Mouse (Mus musculus) C2C12 (cell line): ENCODE measurements around the gene Dock4. TPM values are rescaled to one million over a fixed set of nuclear protein-coding genes. Genes with fewer than 3 reads are reported as not detected.

Source experiments
- H3K27me3 ChIP-seq: one replicate; pipeline ENCODE4 v1.6.1; 2011; ENCODE audit not compliant: control insufficient read depth, insufficient read depth, insufficient read length
- H3K36me3 ChIP-seq: one replicate; pipeline ENCODE4 v1.6.1; 2011; ENCODE audit not compliant: control insufficient read depth, insufficient read depth
- H3K4me3 ChIP-seq: one replicate; pipeline ENCODE4 v1.5.1; 2011; ENCODE audit warnings: mild to moderate bottlenecking, control low read depth; ENCODE audit not compliant: poor library complexity, insufficient read depth, severe bottlenecking
- H3K79me2 ChIP-seq: one replicate; pipeline ENCODE4 v1.6.1; 2011; ENCODE audit not compliant: control insufficient read depth, insufficient read depth
- H3K79me3 ChIP-seq: one replicate; pipeline ENCODE4 v1.6.1; 2011; ENCODE audit warnings: low read depth, control low read depth
- H3ac ChIP-seq: one replicate; pipeline ENCODE3; 2011; ENCODE audit warnings: low read depth; ENCODE audit not compliant: control insufficient read depth, insufficient read length
- CEBPB ChIP-seq: IDR thresholded peaks from one replicate; pipeline ENCODE4 v1.6.1; 2011; ENCODE audit warnings: low read depth, mild to moderate bottlenecking, control low read depth, moderate library complexity
- CTCF ChIP-seq: IDR thresholded peaks from one replicate; pipeline ENCODE4 v1.5.1; 2011; ENCODE audit not compliant: control insufficient read depth, insufficient read depth, insufficient read length
- FOSL1 ChIP-seq: IDR thresholded peaks from one replicate; pipeline ENCODE4 v1.8.0; 2011; ENCODE audit warnings: mild to moderate bottlenecking, low read length; ENCODE audit not compliant: poor library complexity, insufficient read depth, severe bottlenecking
- MAX ChIP-seq: IDR thresholded peaks from one replicate; pipeline ENCODE4 v1.6.1; 2011; ENCODE audit warnings: mild to moderate bottlenecking, control low read depth
- MYOD1 ChIP-seq: IDR thresholded peaks from one replicate; pipeline ENCODE4 v1.6.1; 2011; ENCODE audit warnings: low read depth; ENCODE audit not compliant: control insufficient read depth, insufficient read length
- MYOG ChIP-seq: IDR thresholded peaks from one replicate; pipeline ENCODE4 v1.6.1; 2011; ENCODE audit not compliant: control insufficient read depth, insufficient read length; ENCODE audit errors: extremely low read depth
- USF1 ChIP-seq: IDR thresholded peaks from one replicate; pipeline ENCODE4 v1.6.1; 2011; ENCODE audit warnings: low read depth, mild to moderate bottlenecking, control low read depth, moderate library complexity
- polyA plus RNA-seq: library from polyadenylated mRNA; unstranded; fragments of >200 nt; fragmentation: generic; extraction: Trizol; gene quantifications from one replicate; pipeline ENCODE4 v1.2.1, GENCODE M21; 2012; ENCODE audit warnings: missing spikeins

Gene Dock4
- polyA plus RNA-seq, 1 experiment: 0.80 TPM

GRCm38 (mm10) chr12:40836924-40837323, 391.2 kb downstream of the Dock4 start:
- no peaks in the 10 kb centered on the region for H3K79me3 ChIP-seq
- no peak overlapping the region for H3ac ChIP-seq

DNA sequence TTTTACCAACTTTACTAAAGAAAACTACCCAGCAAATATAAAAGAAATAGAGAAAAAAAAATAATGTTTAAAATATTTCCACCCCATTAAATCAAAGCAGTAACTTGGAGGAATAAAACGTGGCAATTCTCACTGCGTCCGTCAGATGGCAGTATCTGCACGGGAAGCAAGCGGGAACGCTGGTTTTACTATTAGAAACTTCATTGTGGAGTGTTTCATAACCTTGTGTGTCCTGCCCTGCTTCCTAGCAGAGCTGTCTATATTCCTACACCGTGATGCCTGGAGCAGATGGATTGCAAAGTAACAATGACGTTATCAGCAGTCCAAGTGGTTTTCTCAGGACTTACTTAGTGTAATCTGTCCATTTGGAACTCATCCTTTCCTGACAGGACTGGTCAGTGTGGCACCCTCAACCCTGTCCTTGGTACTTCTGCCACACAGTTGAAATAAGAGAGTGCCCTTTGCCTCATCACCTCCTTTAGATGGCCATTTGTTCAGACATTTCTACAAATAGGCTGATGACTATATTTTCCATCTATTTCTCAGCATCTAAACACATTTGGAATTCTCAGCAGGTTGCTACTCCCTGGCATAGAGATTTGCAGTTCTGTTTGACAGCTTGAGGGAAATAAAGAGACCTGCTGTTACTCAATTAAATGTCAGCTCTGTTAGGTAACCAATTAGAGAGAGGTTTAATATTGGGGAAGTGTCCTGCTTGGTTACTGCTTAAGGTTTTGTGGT, 392.0 kb downstream of the Dock4 start:
- TF ChIP-seq MAX (no peak), CTCF (peak; percentile 52)
- Histone ChIP-seq H3K27me3 (no peaks in the 10 kb centered on the region), H3K79me3 (no peaks in the 10 kb centered on the region), H3K36me3 (no peaks in the 10 kb centered on the region), H3ac (no peak overlapping the region), H3K4me3 (no peak overlapping the region), H3K79me2 (no peaks in the 10 kb centered on the region)

More at GRCm38 (mm10) chr12:40836924-40837323, 391.2 kb downstream of the Dock4 start:
- no peak for TF ChIP-seq USF1
- TF ChIP-seq FOSL1: no peak
- TF ChIP-seq MAX: no peak
- no peak for TF ChIP-seq CTCF
- no peak for TF ChIP-seq CEBPB
- no peak for TF ChIP-seq MYOD1
- TF ChIP-seq MYOG: no peak
- Histone ChIP-seq H3K27me3 (no peaks in the 10 kb centered on the region), H3K36me3 (no peaks in the 10 kb centered on the region), H3K79me2 (no peaks in the 10 kb centered on the region), H3K4me3 (no peak overlapping the region)

GRCm38 (mm10) chr12:40838338-40838695, 392.6 kb downstream of the Dock4 start:
- no peak overlapping the region for H3K4me3 ChIP-seq
- H3K79me2 ChIP-seq: no peaks in the 10 kb centered on the region
- H3ac ChIP-seq: no peak overlapping the region
- H3K36me3 ChIP-seq: no peaks in the 10 kb centered on the region
- no peaks in the 10 kb centered on the region for H3K27me3 ChIP-seq
- no peak for TF ChIP-seq CTCF
- TF ChIP-seq FOSL1: no peak
- TF ChIP-seq USF1: no peak
- TF ChIP-seq CEBPB: no peak
- no peak for TF ChIP-seq MAX
- no peak for TF ChIP-seq MYOG
- no peak for TF ChIP-seq MYOD1
- no peaks in the 10 kb centered on the region for H3K79me3 ChIP-seq

- Histone ChIP-seq H3K79me3 (no peaks in the 10 kb centered on the region), H3ac (no peak overlapping the region), H3K4me3 (no peak overlapping the region), H3K27me3 (no peaks in the 10 kb centered on the region), H3K79me2 (no peaks in the 10 kb centered on the region), H3K36me3 (no peaks in the 10 kb centered on the region)
- no peak for TF ChIP-seq CEBPB
Observed at GRCm38 (mm10) chr12:40838940-40839339, 393.2 kb downstream of the Dock4 start.

DNA sequence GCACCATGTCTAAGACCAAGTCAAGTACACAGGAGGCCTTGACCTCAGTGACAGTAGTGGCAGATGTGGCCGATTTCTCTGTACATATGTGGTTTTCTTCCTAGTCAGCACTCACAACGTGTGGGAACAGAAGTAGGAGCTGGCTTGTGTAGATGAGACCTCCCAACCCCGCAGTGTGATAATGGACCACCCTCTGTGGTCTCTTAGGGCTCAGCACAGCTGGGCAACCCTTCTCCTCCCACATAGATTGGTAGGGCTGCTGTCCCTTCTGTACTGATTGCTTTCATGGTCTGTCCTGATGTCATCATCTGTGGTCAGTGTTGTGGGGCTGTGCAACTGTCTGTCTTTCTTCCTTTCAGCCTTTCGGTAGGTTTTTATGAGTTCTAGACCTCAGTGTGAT, 394.1 kb downstream of the Dock4 start:
- Histone ChIP-seq H3K79me2 (no peaks in the 10 kb centered on the region), H3K27me3 (no peaks in the 10 kb centered on the region), H3K79me3 (no peaks in the 10 kb centered on the region), H3K36me3 (no peaks in the 10 kb centered on the region), H3ac (no peak overlapping the region), H3K4me3 (no peak overlapping the region)
- TF ChIP-seq USF1 (no peak), CTCF (no peak), MYOG (no peak), CEBPB (no peak), FOSL1 (no peak), MAX (no peak), MYOD1 (no peak)

- Histone ChIP-seq H3K4me3 (no peak overlapping the region), H3K79me3 (no peaks in the 10 kb centered on the region), H3K27me3 (no peaks in the 10 kb centered on the region), H3ac (no peak overlapping the region), H3K79me2 (no peaks in the 10 kb centered on the region), H3K36me3 (no peaks in the 10 kb centered on the region)
- no peak for TF ChIP-seq MAX
- TF ChIP-seq FOSL1: no peak
- TF ChIP-seq CEBPB: no peak
- no peak for TF ChIP-seq USF1
- no peak for TF ChIP-seq CTCF
- no peak for TF ChIP-seq MYOD1
- no peak for TF ChIP-seq MYOG
Observed at GRCm38 (mm10) chr12:40842251-40842988, 396.7 kb downstream of the Dock4 start.
